Mouse (Mus musculus) liver, adult 2 months (tissue): ENCODE results near the gene Tmem206. TPM values are rescaled to one million over a fixed set of nuclear protein-coding genes. Genes with fewer than 3 reads are reported as not detected.

ENCODE experiments used
- DNase-seq: peaks from one replicate; pipeline ENCODE4 v3.0.0-alpha.2; 2011; ENCODE audit warnings: low read depth, low spot score; ENCODE audit errors: extremely low read depth
- H3K27ac ChIP-seq: fragments of 200-500 bp; replicated peaks from 2 replicates; pipeline ENCODE4 v1.5.1; 2012; ENCODE audit warnings: low read depth, mild to moderate bottlenecking, control low read depth, inconsistent platforms, low read length; ENCODE audit not compliant: insufficient read depth
- H3K27me3 ChIP-seq: fragments of 200-500 bp; 2 replicates; pipeline ENCODE4 v1.6.1; 2012; ENCODE audit warnings: mild to moderate bottlenecking, moderate library complexity, low read length, inconsistent platforms; ENCODE audit not compliant: control insufficient read depth, insufficient read depth
- H3K36me3 ChIP-seq: fragments of 200-500 bp; 2 replicates; pipeline ENCODE4 v1.6.1; 2012; ENCODE audit warnings: low read length, inconsistent platforms; ENCODE audit not compliant: control insufficient read depth, insufficient read depth
- H3K4me1 ChIP-seq: fragments of 200-500 bp; 2 replicates; pipeline ENCODE4 v1.6.1; 2011; ENCODE audit warnings: low read length; ENCODE audit not compliant: control insufficient read depth, insufficient read depth
- H3K4me3 ChIP-seq: fragments of 200-500 bp; 2 replicates; pipeline ENCODE4 v1.5.1; 2011; ENCODE audit warnings: low read depth, mild to moderate bottlenecking, control low read depth, low read length, moderate library complexity; ENCODE audit not compliant: insufficient read depth
- H3K79me2 ChIP-seq: fragments of 200-500 bp; 2 replicates; pipeline ENCODE4 v1.6.1; 2012; ENCODE audit warnings: inconsistent platforms, mild to moderate bottlenecking, low read length, moderate library complexity; ENCODE audit not compliant: control insufficient read depth, insufficient read depth
- H3K9ac ChIP-seq: fragments of 200-500 bp; 2 replicates; pipeline ENCODE4 v1.6.1; 2012; ENCODE audit warnings: low read depth, mild to moderate bottlenecking, control low read depth, inconsistent platforms, low read length
- CTCF ChIP-seq: fragments of 200-500 bp; IDR thresholded peaks from 2 replicates; pipeline ENCODE4 v1.5.1; 2011; ENCODE audit warnings: low read depth, low read length, control low read depth
- POLR2A ChIP-seq: fragments of 200-500 bp; IDR thresholded peaks from 2 replicates; pipeline ENCODE4 v1.6.1; 2011; ENCODE audit warnings: low read length, control low read depth; ENCODE audit not compliant: insufficient read depth; ENCODE audit errors: extremely low read depth
- WGBS: fragments of 180-500 bp; shearing (Covaris S2); methylation state at CpG from one replicate; pipeline ENCODE4 v1.1.7; 2018; 5-methylcytosine and 5-hydroxymethylcytosine counted together
- polyA plus RNA-seq: library from polyadenylated mRNA; depleted of rRNA; stranded (reverse); fragments of >200 nt; gene quantifications from 2 replicates; pipeline ENCODE4 v1.2.3, GENCODE M21; 2012
- total RNA-seq: library from RNA; depleted of rRNA; stranded (reverse); fragments of >200 nt; gene quantifications from 2 replicates; pipeline ENCODE4 v1.2.3, GENCODE M21; 2014

Gene Tmem206
- total and polyA plus RNA-seq, 2 experiments, result 1.0 to 1.5 TPM

GRCm38 (mm10) chr1:191334500-191334899, 8.8 kb downstream of the Tmem206 start:
- Histone ChIP-seq H3K27me3 (no peaks in the 10 kb centered on the region), H3K4me3 (no peak overlapping the region), H3K9ac (no peak overlapping the region), H3K4me1 (peaks cover 2% of the 10 kb centered on the region; the same call in 1 of the 2 replicates), H3K79me2 (no peaks in the 10 kb centered on the region), H3K36me3 (no peaks in the 10 kb centered on the region), H3K27ac (no peak overlapping the region)
- no peak for TF ChIP-seq CTCF
- no peak for TF ChIP-seq POLR2A
- WGBS, result 88% methylated on average over 5 of the region's 5 CpGs
- no peak for DNase-seq

GRCm38 (mm10) chr1:191339876-191340275, 14.2 kb downstream of the Tmem206 start:
- no peak overlapping the region for H3K4me3 ChIP-seq
- H3K36me3 ChIP-seq, result no peaks in the 10 kb centered on the region
- no peak overlapping the region for H3K27ac ChIP-seq
- H3K4me1 ChIP-seq, result no peaks in the 10 kb centered on the region
- no peak for DNase-seq
- H3K27me3 ChIP-seq, result no peaks in the 10 kb centered on the region
- TF ChIP-seq POLR2A (no peak), CTCF (no peak)
- WGBS, result 83% methylated on average over 2 of the region's 2 CpGs
- no peaks in the 10 kb centered on the region for H3K79me2 ChIP-seq
- no peak overlapping the region for H3K9ac ChIP-seq

GRCm38 (mm10) chr1:191340530-191340929, 14.8 kb downstream of the Tmem206 start:
- no peak overlapping the region for H3K9ac ChIP-seq
- WGBS, result 94% methylated on average over 4 of the region's 4 CpGs
- no peak for DNase-seq
- H3K79me2 ChIP-seq, result no peaks in the 10 kb centered on the region
- no peaks in the 10 kb centered on the region for H3K27me3 ChIP-seq
- TF ChIP-seq CTCF (no peak), POLR2A (no peak)
- H3K4me3 ChIP-seq, result no peak overlapping the region
- no peak overlapping the region for H3K27ac ChIP-seq
- H3K4me1 ChIP-seq, result no peaks in the 10 kb centered on the region
- H3K36me3 ChIP-seq, result no peaks in the 10 kb centered on the region

- no peak for TF ChIP-seq POLR2A
- no peak for TF ChIP-seq CTCF
- Histone ChIP-seq H3K4me3 (no peak overlapping the region), H3K9ac (no peak overlapping the region), H3K79me2 (no peaks in the 10 kb centered on the region), H3K36me3 (peaks cover 9% of the 10 kb centered on the region; the same call in 1 of the 2 replicates), H3K27me3 (no peaks in the 10 kb centered on the region), H3K4me1 (no peaks in the 10 kb centered on the region), H3K27ac (no peak overlapping the region)
- 95% methylated on average over 8 of the region's 8 CpGs for WGBS
- no peak for DNase-seq
Measured at GRCm38 (mm10) chr1:191347602-191348001, 21.9 kb downstream of the Tmem206 start.

GRCm38 (mm10) chr1:191348592-191348991, 22.9 kb downstream of the Tmem206 start:
- Histone ChIP-seq H3K9ac (no peak overlapping the region), H3K79me2 (no peaks in the 10 kb centered on the region), H3K4me1 (no peaks in the 10 kb centered on the region), H3K27me3 (no peaks in the 10 kb centered on the region), H3K27ac (no peak overlapping the region), H3K4me3 (no peak overlapping the region), H3K36me3 (peaks cover 17% of the 10 kb centered on the region)
- TF ChIP-seq POLR2A, result no peak
- TF ChIP-seq CTCF, result no peak
- 72% methylated on average over 2 of the region's 2 CpGs for WGBS
- DNase-seq, result no peak

- TF ChIP-seq POLR2A, result no peak
- Histone ChIP-seq H3K27ac (no peak overlapping the region), H3K27me3 (no peaks in the 10 kb centered on the region), H3K4me1 (no peaks in the 10 kb centered on the region), H3K4me3 (no peak overlapping the region), H3K36me3 (peaks cover 21% of the 10 kb centered on the region), H3K79me2 (no peaks in the 10 kb centered on the region), H3K9ac (no peak overlapping the region)
- DNase-seq, result no peak
- WGBS, result 81% methylated on average over 5 of the region's 5 CpGs
Measured at GRCm38 (mm10) chr1:191348996-191349395, 23.3 kb downstream of the Tmem206 start.
